Mouse (Mus musculus) midbrain, embryonic 12.5 days (tissue): ENCODE measurements at regions not wholly inside any gene's neighbourhood (a gene's known extent, or its start where the extent isn't known, plus 50 kb on each side); places are given as distances from the start of the nearest gene placed in this dataset.

Experiments
- ATAC-seq: fragments of 200-750 bp; cut with Nextera tagmentation; 2 replicates; pipeline ENCODE4 v1.8.0; 2017; ENCODE audit warnings: low read depth, moderate TSS enrichment, moderate library complexity; ENCODE audit not compliant: low FRiP score
- H3K27ac ChIP-seq: fragments of 300-500 bp; sonication (generic); replicated peaks from 2 replicates; pipeline ENCODE4 v1.5.1; 2016; ENCODE audit warnings: mild to moderate bottlenecking
- H3K27me3 ChIP-seq: fragments of 300-500 bp; sonication (generic); 2 replicates; pipeline ENCODE4 v1.6.1; 2016; ENCODE audit warnings: mild to moderate bottlenecking
- H3K36me3 ChIP-seq: fragments of 300-500 bp; sonication (generic); 2 replicates; pipeline ENCODE4 v1.6.1; 2016
- H3K4me1 ChIP-seq: fragments of 300-500 bp; sonication (generic); 2 replicates; pipeline ENCODE4 v1.6.1; 2016
- H3K4me2 ChIP-seq: fragments of 300-500 bp; sonication (generic); replicated peaks from 2 replicates; pipeline ENCODE4 v1.6.1; 2016; ENCODE audit warnings: mild to moderate bottlenecking, moderate library complexity
- H3K4me3 ChIP-seq: fragments of 300-500 bp; sonication (generic); 2 replicates; pipeline ENCODE4 v1.5.1; 2016; ENCODE audit warnings: mild to moderate bottlenecking
- H3K9ac ChIP-seq: fragments of 300-500 bp; sonication (generic); replicated peaks from 2 replicates; pipeline ENCODE4 v1.6.1; 2016; ENCODE audit warnings: mild to moderate bottlenecking, moderate library complexity
- H3K9me3 ChIP-seq: fragments of 300-500 bp; sonication (generic); 2 replicates; pipeline ENCODE4 v1.6.1; 2016; ENCODE audit warnings: mild to moderate bottlenecking
- WGBS: fragments of 180-500 bp; shearing (Covaris S2); methylation state at CpG from one replicate; pipeline ENCODE4 v1.1.7; 2016; 5-methylcytosine and 5-hydroxymethylcytosine counted together

DNA sequence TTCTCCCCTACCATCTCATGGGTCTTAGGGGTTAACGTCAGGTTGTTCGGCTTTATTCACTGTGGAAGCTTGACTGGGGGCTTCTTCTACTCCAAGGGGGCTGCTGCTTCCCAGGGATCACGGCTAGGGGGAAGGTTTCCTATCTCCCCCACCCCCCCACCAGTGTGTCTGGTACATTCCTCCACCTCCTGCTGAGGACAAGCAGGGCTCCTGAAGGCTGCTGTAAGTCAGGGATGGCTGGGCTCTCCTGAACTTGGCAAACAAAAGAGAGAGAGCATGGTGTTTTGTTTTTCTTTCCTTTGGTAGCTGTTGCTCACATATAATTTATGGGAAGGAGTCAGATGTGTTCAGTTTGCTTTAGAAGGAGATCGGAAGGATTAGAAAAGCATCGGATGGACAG is 54.7 kb upstream of the Commd3 start:
- Histone ChIP-seq H3K4me1 (peaks cover 8% of the 10 kb centered on the region; the same call in 1 of the 2 replicates), H3K9me3 (no peaks in the 10 kb centered on the region), H3K4me3 (no peak overlapping the region), H3K36me3 (no peaks in the 10 kb centered on the region), H3K9ac (no peak overlapping the region), H3K4me2 (no peak overlapping the region), H3K27ac (no peak overlapping the region), H3K27me3 (peaks cover 12% of the 10 kb centered on the region)
- 31% methylated on average over 5 of the region's 5 CpGs for WGBS
- no peak for ATAC-seq

DNA sequence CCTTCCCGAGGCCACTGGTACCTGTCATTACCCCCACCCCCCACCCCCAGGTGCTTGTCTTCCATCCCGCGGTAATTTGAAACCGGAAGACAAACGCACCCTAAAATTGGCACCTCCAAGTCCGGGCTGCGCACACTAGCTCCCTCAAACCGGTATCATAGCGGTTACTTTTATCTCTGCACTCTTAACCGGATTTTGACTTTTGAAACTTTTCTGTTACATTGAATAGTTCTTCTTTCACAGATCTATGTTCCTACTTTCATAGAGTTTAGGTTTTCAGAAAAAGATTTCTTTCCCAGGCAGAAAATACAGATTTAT is 62.4 kb upstream of the Commd3 start:
- peaks cover 22% of the 10 kb centered on the region for H3K4me1 ChIP-seq
- H3K9ac ChIP-seq = no peak overlapping the region
- H3K27me3 ChIP-seq = peaks cover 50% of the 10 kb centered on the region
- H3K9me3 ChIP-seq = no peaks in the 10 kb centered on the region
- WGBS = 3% methylated on average over 10 of the region's 10 CpGs
- peak overlapping the region; percentile 67 for H3K4me2 ChIP-seq
- peak overlapping the region; percentile 41 for H3K4me3 ChIP-seq
- ATAC-seq = no peak
- H3K27ac ChIP-seq = no peak overlapping the region
- no peaks in the 10 kb centered on the region for H3K36me3 ChIP-seq

DNA sequence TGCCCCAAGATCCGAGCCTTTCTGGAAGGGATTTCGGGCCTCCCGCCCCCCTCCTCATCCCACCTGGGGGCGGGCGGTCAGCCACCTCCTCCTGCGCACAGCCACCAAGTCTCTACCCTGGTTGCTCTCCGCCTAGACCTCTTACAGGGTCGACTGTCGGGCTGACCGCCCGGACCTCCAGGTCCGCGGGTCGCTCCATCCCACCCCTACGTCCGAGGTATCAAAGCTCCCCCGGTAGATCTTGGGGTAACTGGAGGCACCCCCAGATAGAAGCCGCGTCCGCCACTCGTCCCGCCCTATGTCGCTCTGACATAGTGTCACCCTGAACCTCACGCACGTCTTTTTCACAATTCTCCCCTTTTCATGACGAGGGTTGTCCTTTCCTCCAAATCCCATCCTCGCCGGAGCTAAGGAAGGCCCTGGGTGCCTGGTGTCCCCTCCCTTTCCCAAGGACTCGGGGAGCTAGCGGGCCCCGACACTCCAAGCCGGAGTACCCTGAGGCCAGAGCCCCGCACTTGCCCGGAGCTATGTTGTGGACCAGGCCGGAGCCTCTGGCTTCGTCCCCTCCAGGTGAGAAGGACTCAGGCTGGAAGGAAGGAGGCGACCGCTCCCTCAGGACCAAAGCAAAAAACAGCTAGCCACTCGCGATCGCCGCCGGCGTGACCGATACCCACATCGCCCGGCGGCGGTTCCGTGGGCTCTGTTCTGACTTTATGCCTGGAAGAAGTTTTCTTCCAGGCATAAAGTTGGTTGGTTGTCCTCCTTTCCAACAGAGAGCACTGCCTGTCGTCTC is 62.9 kb upstream of the Commd3 start:
- Histone ChIP-seq H3K27ac (no peak overlapping the region), H3K4me1 (peaks cover 22% of the 10 kb centered on the region), H3K27me3 (peaks cover 53% of the 10 kb centered on the region), H3K9me3 (no peaks in the 10 kb centered on the region), H3K4me3 (peak overlapping the region; percentile 41), H3K4me2 (peak overlapping the region; percentile 67), H3K9ac (peak overlapping the region; percentile 48; the same call in 1 of the 2 replicates), H3K36me3 (no peaks in the 10 kb centered on the region)
- peak; percentile 64 for ATAC-seq
- under 1% methylated on average over 49 of the region's 51 CpGs for WGBS

DNA sequence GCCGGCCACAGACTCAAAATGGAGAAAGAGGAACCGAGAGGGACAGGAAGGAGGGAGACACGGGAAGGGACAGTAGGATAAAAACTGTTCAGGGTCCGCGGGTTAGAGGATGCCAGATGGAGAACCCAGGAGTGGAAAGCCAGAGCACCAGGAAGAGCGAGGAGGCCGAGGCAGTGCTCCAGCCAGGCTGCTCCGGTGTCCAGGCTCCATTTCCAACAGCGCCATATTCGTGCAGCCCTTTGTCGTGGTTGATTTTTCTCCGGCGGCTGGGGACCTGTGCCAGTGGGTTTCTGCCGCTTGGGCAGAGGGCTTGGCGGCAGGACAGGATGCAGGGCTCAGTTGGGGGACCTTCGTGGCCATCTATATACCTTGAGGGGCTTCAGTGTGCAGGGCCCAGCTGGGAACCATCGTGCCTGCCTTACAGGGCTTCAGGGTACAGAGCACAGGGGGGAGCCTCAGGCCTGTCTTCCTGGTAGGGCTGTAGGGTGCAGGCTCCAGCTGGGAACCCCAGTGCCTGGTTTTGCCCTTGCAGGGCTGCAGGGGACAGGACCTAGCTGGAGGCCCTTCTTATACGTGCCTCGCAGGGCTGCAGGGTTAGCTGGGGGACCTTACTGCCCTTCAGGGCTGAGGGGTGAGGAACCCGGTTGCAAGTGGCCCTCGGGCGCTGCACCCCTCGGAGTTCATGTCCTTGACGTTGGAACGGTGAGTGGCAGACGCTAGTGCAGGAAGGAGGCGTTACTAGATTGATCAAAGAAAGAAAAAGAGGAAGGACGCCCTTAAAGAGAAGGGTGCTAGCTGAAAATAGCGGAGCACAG is 63.7 kb upstream of the Commd3 start:
- Histone ChIP-seq H3K36me3 (no peaks in the 10 kb centered on the region), H3K4me2 (peak overlapping the region; percentile 67), H3K9ac (peak overlapping the region; percentile 48), H3K27ac (no peak overlapping the region), H3K4me1 (peaks cover 22% of the 10 kb centered on the region), H3K9me3 (no peaks in the 10 kb centered on the region), H3K27me3 (peaks cover 56% of the 10 kb centered on the region), H3K4me3 (peak overlapping the region; percentile 41)
- peak; percentile 81 for ATAC-seq
- WGBS = under 1% methylated on average over 29 of the region's 29 CpGs

DNA sequence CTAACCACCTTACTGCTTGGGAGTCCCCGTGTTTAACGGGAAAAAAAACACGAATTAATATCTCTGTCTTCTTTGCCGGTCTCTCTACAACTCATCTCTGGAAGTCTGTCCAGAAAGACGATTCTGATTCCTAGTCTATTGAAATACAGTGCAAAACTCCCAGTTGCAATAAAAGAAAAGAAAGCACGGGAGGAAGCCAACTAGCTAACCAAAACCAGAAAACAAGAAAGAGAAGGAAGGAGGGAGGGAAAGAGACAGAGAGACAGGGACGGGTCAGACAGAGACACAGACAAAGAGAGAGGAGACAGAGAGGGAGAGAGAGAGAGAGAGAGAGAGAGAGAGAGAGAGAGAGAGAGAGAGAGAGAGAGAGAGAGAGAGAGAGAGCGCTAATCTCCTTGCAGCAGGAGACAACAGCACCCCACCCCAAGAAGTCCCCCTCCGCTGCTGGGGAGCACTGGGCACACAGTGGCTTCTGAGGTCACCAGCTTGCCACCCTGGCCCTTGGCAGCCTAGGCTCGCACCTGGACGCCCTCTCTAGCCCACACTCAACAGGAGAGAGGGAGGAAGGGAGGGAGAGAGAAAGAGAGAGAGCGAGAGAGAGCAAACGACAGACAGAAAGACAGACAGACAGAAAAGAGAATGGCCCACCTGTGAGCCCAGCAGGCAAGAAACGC is 64.5 kb upstream of the Commd3 start:
- H3K4me2 ChIP-seq = peak overlapping the region; percentile 67
- peak; percentile 38 for ATAC-seq
- H3K36me3 ChIP-seq = no peaks in the 10 kb centered on the region
- peak overlapping the region; percentile 48 for H3K9ac ChIP-seq
- peaks cover 22% of the 10 kb centered on the region for H3K4me1 ChIP-seq
- peak overlapping the region; percentile 41 for H3K4me3 ChIP-seq
- no peaks in the 10 kb centered on the region for H3K9me3 ChIP-seq
- under 1% methylated on average over 14 of the region's 14 CpGs for WGBS
- peaks cover 54% of the 10 kb centered on the region for H3K27me3 ChIP-seq
- H3K27ac ChIP-seq = no peak overlapping the region

DNA sequence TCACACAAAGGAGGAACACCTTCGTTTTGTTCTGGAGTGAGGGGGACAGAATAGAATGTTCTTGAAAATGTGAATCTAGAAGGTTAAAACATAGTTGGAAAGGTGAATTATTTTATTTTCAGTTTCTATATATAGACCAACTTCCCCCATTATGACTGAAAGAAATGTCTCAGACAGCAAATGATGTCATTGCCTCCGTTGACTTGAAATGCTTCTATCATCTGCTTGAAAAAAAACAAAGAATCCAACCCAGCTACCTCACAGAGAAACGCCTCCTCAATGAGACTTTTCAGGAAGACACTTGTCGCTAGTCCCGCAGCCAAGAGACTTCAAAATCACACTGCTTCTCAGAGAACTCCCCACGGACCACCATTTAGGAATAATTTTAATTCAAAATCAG is 65.1 kb upstream of the Commd3 start:
- no peak for ATAC-seq
- peaks cover 22% of the 10 kb centered on the region for H3K4me1 ChIP-seq
- no peaks in the 10 kb centered on the region for H3K36me3 ChIP-seq
- no peak overlapping the region for H3K9ac ChIP-seq
- 5% methylated on average over 6 of the region's 6 CpGs for WGBS
- peaks cover 51% of the 10 kb centered on the region for H3K27me3 ChIP-seq
- no peak overlapping the region for H3K27ac ChIP-seq
- no peaks in the 10 kb centered on the region for H3K9me3 ChIP-seq
- peak overlapping the region; percentile 41; the same call in 1 of the 2 replicates for H3K4me3 ChIP-seq
- peak overlapping the region; percentile 67 for H3K4me2 ChIP-seq

DNA sequence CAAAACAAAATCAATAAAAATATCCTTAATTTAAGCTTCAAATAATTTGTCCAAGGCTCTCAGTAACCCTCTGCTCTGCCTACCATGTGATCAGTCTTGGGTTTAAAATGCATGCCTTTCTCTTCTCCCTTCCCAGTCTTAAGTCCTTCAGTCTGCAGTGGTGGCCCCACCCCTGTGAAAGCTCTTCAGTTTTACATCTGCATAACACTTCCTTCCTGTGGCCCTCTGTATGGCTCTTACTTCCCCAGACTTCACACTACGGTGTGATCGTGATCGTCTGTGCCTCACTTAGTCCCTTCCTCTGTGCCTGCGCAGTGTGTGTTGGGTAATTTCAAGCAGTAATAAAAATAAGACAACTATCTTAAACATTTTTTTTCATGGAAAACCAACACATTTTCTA is 80.0 kb upstream of the Commd3 start:
- Histone ChIP-seq H3K4me1 (peaks cover 3% of the 10 kb centered on the region; the same call in 1 of the 2 replicates), H3K36me3 (no peaks in the 10 kb centered on the region), H3K9ac (no peak overlapping the region), H3K27ac (no peak overlapping the region), H3K4me3 (no peak overlapping the region), H3K27me3 (peaks cover 3% of the 10 kb centered on the region; the same call in 1 of the 2 replicates), H3K9me3 (no peaks in the 10 kb centered on the region), H3K4me2 (no peak overlapping the region)
- ATAC-seq = no peak
- 83% methylated on average over 4 of the region's 4 CpGs for WGBS

DNA sequence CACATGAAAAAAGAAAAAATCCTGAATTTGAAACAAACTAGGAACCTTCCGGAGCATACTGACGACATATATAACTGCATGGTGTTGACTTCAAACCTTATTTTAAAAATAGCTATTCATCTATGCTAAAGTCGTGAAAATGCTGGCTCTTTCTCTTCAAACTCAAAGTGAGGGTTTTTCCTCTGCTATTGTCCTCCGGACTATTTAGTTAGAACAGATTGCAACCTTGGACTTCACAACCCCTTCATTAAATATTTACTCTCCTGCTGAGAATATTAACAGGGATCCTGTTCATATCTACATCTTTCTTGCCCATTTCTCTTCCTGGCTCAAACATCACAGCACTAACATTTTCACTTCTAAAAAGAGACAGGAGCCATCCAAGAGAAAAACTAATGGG is 84.0 kb upstream of the Commd3 start:
- Histone ChIP-seq H3K4me3 (peak overlapping the region; percentile 61), H3K4me2 (peak overlapping the region; percentile 63), H3K4me1 (peaks cover 3% of the 10 kb centered on the region; the same call in 1 of the 2 replicates), H3K9me3 (no peaks in the 10 kb centered on the region), H3K27ac (no peak overlapping the region), H3K27me3 (peaks cover 3% of the 10 kb centered on the region; the same call in 1 of the 2 replicates), H3K36me3 (no peaks in the 10 kb centered on the region), H3K9ac (peak overlapping the region; percentile 32; the same call in 1 of the 2 replicates)
- ATAC-seq = no peak
- 6% methylated on average over 4 of the region's 4 CpGs for WGBS

DNA sequence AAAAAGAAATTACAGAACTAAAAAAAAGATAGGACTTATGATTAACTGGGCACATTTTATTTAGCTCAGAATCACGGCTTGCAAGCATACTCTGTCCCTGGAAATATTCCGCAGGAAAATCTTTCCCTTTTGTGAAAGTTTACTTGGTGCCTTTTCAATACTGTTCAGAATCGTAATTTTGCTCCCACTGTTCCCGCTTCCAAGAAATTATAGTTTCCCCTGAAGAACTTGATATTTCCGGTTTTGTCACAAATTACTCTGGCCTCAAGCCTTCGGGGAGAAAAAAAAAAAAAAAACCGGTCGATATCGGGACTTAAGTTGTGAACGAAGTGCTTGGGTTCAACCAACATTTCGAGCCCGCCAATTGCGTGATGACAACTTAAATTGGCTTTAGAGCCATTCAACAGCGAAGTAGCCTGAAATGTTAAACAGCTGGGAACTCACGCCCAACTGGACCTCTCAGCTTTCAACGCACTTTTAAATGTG is 84.4 kb upstream of the Commd3 start:
- Histone ChIP-seq H3K9me3 (no peaks in the 10 kb centered on the region), H3K27me3 (peaks cover 3% of the 10 kb centered on the region; the same call in 1 of the 2 replicates), H3K9ac (peak overlapping the region; percentile 32), H3K36me3 (no peaks in the 10 kb centered on the region), H3K27ac (0 out of 2 replicates have a peak overlapping the region, but pooled peaks have one; percentile 4), H3K4me2 (peak overlapping the region; percentile 63), H3K4me1 (peaks cover 3% of the 10 kb centered on the region; the same call in 1 of the 2 replicates), H3K4me3 (peak overlapping the region; percentile 61)
- ATAC-seq = peak; percentile 20; the same call in 1 of the 2 replicates
- WGBS = under 1% methylated on average over 16 of the region's 16 CpGs

DNA sequence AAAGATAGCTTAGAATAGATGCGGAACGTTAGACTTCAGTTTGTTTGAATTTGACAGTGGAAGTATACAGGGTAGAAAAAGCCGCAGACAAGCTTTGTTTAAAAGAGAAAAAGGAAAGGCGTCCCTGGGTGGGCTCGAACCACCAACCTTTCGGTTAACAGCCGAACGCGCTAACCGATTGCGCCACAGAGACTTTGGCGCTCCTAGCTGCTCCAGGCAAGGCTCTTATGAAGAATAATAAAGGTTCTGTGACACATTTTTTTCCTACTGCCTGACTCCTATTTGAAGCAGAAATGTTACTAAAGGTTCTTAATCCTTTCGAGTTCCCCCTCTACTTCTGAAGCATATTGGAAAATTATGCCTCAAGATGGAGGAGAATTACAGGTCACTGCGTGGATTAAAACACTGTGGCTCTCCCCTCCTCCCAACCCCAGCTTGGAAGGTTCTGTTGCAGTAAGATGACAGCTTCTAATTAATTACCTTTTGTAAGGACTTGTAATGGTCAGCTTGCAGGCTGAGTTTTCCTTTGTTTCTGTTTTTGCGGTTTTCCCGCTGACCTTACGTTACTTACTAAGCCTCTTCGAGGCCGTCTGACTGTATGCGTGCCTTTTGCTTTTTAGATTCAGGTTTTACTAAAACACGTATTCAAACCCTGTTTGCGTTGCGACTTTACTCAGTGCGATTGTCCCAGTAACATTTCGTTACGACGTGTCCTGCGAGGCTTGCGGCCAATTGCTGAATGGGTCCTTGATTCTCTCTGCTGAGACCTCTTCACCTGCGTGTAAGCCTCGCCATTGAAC is 85.1 kb upstream of the Commd3 start:
- Histone ChIP-seq H3K9ac (peak overlapping the region; percentile 32), H3K27ac (0 out of 2 replicates have a peak overlapping the region, but pooled peaks have one; percentile 4), H3K9me3 (no peaks in the 10 kb centered on the region), H3K36me3 (no peaks in the 10 kb centered on the region), H3K27me3 (peaks cover 3% of the 10 kb centered on the region; the same call in 1 of the 2 replicates), H3K4me3 (peak overlapping the region; percentile 61), H3K4me1 (peaks cover 3% of the 10 kb centered on the region; the same call in 1 of the 2 replicates), H3K4me2 (peak overlapping the region; percentile 63)
- ATAC-seq = peak; percentile 77
- WGBS = 1% methylated on average over 31 of the region's 31 CpGs
